Mouse (Mus musculus): ENCODE data around the gene Lrrn2.

The Lrrn2 gene

DNA sequence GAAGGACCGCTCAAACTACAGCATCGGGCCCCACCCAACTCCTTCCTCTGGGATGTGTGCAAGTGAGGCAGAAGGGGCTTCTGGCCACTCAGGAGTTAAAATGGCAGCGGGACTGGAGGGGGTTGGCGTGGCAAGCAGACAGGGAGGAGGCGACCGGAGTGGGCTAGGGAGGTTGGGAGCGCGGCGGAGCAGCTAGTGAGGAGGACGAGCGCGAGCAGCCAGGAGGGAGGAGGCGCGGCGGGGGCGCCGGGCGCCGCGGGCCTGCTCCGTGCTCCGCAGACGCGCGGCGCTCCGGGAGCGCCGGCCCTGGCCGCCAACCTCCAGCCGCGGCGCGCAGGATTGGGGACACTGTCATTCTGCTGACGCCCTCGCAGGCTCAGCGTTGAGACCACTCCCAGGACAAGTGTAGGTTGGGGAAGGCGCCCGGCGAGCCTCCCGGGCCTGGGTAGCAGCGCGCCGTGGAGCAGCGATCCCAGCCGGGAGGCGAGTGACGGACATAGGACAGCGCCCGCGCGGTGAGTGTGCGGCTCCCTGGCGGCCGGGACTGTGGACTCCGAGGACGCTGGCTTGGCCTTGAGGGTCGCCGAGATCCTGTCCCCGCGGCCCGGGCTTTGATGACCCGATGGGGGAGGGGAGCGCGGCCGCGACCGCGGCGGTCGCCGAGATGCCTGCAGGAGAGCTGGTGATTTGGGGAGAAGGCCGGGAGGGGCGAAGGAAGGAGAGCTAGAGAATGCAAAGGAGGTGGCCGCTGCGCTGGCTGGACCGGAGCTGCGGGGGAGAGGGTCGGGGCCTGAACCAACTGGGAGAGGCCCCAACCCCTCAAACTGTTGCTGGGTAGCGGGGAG, at the start of gene Lrrn2:
Gene Lrrn2 (plus strand): TSS at position 113 of the 845 bp plus-strand sequence.
- in situ Hi-C loops (cut with MboI) = no loop called here

DNA sequence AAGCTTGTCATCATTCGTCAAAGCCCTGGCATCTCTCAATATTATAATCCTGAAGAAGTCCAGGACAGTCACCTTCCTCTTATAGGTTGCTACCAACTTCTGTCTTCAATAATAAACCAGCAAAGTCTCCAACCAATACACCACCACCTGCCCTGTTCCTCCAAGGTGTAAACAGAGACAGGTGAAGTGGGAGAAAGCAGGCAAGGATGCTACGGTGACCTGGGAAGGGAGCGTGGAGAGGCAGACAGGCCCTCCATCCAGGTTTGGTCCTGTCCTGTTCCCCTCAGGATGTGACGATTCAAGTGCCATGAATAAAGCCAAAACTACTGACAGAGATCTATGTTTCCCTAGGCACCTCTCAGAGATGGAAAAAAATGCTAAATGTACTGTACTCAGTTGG, 48.1 kb upstream of the Lrrn2 start:
- in situ Hi-C loops (cut with MboI) = no loop called here

DNA sequence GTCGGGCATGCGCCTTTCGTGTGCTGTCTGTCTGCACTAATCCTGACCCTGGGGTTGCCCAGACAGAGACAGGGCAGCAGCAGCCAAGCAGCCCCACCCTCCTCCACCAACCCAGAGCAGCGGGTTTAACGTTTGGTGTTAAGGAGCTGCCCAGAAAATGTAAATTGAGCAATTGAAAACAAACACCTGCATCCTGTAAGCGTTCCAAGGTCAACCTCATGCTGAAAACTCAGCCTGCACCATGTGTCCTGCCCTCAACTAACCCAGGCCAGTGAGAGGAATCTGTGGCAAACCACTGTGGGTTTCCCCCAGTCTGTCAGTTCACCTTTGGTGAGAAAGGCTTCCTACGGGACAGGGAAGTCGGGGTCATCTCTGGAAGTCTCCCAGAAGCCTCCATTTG, 46.0 kb upstream of the Lrrn2 start:
- in situ Hi-C loops (cut with MboI) = no loop called here

DNA sequence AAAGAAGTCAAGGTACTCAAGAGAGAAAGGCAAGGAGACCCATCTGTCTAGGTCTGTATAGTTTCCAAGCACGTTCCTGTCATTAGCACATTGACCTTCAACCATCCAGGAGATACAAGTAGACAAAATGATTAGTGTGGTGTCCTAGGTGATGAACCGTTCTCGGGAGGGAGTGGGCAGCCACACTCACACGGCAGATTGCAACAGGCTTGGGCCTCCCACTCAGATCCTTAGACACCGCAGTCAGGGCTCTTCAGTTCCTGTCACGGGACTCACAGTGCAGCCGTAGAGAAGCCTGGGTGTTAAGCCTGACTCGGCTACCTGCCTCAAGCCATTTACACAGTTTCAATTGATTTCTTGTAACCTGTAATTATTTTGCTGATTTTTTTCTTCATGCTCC, 43.2 kb upstream of the Lrrn2 start:
- in situ Hi-C loops (cut with MboI) = no loop called here

DNA sequence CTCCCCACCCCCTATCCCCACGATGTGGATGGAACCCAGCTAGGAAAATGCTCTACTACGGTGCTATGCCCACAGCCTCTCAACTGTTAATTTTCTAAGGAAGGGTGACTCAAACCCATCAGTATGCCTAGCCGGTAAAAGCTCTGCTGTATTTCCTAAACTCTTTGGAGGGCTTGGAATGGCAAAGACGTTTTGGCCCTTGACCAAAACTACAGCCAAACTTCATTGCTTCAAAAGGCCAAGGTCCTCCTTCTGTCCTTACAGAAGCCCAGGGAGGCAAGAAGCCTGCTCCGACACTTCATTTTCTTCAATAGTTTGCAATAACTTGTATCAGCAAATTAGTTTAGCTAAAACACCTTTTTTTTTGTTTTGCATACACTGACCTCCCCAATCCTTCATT, 42.4 kb upstream of the Lrrn2 start:
- in situ Hi-C loops (cut with MboI) = no loop called here

DNA sequence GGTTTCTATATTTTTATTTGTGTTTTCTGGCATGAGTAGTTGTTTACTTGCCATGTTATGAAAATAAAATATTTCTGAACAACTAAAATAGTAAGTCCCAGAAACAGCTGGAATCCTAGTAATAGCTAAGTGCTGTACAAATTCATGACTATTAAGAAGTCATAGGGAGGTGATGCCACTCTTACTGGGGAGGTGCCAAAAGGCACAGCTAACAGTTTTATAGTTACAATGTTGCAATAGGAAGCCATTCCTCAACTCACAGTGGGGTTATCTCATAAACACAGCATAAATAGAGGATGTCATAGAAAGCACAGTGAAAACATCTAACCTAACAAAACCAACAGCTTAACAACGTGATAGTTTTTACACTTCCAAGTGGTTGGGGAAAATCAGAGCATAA, 41.7 kb upstream of the Lrrn2 start:
- in situ Hi-C loops (cut with MboI) = no loop called here

DNA sequence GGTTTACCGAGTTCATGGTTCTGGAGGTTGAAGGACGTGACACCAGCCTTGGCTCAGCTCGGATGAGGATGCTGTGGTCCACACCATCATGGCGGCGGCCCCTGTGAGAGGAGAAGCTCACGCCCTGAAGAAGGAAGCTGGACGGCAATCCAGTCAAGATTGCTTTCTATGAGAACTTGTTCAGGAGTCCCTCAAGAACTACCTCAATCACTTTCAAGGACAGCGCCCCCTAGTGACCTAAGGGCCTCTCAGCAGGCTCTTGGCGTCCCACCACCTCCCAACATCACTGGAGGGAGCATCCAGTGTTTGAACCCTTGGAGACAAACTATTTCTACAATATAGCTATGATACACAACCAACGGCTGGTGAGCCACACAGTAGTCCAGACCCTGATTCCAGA, 36.5 kb upstream of the Lrrn2 start:
- in situ Hi-C loops (cut with MboI) = no loop called here

DNA sequence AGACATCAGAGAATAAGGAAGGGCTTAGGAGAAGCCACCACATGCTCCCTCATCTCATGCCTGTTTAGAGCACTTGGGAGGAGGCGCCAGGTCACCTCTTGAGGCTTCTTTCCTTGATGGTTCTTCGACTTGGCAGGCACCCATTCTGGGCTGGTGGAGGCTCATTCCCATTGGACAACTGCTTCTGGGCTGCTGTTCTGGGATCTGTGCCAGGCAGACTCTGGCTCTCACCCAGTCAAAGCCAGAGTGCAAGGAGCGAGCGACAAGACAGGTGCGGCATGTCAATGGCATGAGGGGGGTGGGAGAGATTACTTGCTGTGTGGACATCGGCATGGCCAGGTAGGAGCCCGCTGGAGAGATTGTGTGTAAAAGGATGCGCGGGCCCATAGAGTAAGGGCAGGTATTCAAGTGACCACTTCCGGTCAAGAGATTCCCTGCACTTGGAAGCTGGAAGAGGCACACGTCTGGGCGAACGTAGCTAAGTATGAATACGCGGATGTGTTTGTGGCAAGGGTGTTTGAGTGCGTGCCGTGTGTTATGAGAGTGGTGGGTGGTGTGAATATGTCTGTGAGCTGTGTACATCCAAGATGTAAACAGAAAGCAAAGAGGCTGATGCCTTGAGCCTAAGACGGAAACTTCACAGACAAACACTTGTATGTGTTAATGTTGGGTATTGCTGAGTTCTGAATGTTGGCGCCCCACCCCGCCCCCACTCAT, 35.8 kb upstream of the Lrrn2 start:
- in situ Hi-C loops (cut with MboI) = no loop called here

DNA sequence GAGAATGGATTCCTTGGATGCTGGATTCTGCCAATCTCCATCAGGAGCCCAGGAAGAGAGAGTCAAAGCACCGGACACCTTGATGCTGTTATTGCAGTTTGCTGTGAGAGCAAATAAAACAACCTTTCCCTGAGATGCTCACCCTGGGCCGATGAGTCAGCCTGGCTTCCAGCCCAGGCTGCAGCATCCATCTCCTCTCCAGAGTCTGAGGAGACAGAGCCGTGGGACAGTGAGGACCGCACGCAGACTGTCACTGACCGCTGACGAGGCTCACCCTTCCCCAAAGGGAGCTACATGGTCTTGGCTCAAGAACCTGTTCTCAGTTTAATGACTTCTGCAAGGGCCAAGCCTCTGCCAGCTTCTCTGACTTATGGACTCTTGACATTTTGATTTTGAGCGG, 34.3 kb upstream of the Lrrn2 start:
- in situ Hi-C loops (cut with MboI) = no loop called here

DNA sequence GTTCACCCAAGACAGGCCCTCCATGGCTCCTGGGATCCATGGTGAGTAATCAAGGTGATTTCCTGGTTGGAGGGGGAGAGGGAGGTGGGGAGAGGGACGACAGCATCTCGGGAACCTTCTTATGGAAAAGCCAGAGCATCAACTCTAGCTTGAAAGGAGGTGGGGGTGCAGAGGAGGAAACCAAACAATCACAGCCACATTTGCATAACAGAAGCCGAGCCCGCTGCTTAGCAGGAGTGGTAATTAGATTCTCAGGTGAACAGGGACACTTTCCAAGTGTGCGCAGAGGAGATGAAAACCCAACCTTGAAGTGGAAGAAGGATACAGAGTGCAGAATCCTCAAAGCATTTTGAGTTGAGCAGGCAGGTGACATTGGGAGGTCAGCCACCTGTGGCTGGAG, 29.3 kb upstream of the Lrrn2 start:
- in situ Hi-C loops (cut with MboI) = no loop called here

DNA sequence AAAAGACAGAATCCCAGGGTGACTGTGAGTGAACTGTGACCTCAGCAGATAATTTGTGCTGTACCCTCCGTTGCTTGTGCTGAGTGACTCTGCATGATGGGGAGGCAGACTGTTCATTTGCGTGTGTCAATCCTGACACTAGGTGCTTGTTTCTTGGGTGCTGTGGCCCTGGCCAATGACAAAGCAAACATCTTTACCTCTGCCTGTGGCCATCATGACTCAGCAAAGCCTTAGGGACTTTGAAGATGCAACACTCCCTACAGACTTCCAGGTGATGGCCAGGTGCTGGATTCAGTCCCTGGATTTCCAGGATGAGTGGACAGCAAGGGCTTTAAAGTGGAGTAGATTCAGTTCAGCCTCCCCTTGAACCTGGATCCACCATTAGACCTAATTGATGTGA, 28.8 kb upstream of the Lrrn2 start:
- in situ Hi-C loops (cut with MboI) = no loop called here

DNA sequence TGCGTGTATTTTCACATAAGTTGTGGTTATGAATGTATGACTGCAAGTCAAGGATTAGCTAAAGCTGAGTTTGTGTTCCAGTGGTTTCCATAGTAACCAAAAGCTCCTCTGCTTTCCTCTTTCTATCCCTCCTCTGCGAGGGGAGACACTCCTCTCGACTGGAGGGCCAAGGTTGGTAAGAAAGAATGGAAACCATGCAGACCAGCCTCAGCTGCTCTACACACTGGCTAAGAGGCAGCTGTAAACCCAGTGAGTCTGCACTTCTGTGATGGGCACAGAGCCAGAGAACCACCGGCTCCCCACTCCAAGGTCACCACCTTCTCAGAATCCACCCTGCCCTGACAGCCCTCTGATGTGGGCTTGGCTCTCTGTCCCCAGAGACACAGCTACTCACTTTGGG, 28.3 kb upstream of the Lrrn2 start:
- in situ Hi-C loops (cut with MboI) = no loop called here

DNA sequence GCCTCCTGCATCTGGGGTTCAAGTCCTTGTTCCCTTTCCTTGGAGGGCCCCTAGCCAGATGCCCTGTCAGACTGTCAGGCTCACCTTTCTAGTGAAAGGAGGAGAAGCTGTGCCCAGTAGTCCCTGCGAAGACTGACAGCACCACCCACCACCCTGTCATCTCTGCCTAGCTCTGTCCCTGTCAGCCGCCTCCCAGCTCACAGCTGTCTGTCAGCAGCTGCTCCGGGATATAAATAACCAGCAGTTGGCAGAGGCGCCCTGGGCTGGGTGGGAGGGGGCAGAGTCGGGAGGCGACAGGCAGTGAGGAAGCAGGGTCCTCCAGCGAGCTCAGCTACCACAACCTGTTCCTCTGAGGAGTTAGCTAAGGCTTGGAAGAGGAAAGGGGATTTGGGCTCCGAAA, 26.8 kb upstream of the Lrrn2 start:
- in situ Hi-C loops (cut with MboI) = no loop called here

DNA sequence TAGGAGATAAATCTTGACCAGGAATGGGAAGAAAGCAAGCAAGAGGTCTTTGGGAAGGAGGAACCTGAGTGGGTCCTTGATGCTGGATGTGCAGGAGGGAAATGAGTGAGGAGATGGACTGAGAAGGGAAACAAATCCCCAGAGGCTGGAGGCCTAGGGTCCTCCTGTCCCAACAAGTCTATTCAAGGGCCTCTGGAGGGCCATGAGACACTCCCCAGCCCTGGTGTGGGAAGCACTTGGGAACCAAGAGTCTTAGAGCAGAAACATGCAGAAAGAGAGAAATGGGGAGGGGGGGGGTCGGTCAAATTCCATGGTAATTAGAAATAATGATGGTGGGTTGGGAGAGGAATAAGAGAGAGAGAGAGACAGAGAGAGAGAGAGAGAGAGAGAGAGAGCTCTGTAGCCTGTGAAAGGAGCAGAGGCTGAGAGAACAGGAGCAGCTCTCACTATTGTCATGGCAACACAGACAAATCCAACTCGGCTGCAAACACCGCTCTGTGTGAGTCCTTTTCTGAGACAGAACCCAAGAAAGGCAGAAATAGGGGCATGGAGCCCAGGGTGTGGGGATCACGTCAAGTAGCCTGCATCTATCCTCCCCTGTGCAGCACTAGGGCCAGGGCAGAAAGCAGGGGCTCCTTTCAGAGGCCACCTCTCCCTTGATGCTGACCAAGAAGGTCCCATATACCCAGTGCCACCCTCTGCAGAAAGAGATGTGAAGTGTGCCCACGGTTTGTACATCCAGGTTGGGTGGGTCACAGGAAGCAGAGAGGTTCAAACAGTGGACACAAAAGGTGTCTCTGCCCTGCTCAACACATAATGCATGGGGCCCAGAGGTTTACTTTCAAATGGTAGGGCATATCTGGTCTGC, 21.3 kb upstream of the Lrrn2 start:
- in situ Hi-C loops (cut with MboI) = no loop called here

DNA sequence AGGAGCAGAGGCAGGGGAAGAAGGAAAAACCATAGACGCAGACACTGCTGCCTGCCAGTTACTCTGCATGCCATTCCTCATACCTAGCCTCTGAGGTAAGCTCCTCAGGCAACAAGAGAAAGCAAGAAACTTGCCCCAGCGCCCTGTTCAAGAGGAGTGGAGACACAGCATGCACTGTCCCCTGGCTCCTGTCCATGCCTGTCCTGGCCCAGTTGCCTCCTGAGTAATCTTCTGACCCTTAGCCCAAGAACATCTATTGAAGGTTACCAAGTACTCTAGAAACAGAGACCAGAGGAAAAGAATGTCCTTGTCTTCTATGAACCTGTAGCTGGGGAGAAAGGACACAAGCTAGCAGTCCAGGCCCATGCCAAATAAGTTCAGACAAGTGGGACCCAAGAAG, 15.9 kb upstream of the Lrrn2 start:
- in situ Hi-C loops (cut with MboI) = no loop called here

DNA sequence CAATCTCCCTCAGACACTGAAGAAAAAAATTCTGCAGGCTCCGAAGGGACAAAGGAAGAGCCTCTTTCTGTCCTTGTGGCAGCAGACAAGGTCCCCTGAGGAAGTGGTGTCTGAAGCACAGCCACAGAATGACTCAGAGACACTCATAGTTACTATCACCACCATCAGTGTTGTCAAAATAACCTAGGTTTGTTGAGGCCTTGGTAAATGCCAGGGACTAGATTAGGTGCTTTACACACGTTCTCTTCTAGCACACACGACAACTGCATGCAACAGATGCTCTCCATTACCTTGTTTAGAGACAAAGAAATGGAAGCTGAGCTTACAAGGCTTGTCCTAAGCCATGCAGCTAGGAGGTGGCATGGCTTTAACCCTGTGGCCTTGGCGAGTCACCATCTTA, 14.5 kb upstream of the Lrrn2 start:
- in situ Hi-C loops (cut with MboI) = no loop called here

DNA sequence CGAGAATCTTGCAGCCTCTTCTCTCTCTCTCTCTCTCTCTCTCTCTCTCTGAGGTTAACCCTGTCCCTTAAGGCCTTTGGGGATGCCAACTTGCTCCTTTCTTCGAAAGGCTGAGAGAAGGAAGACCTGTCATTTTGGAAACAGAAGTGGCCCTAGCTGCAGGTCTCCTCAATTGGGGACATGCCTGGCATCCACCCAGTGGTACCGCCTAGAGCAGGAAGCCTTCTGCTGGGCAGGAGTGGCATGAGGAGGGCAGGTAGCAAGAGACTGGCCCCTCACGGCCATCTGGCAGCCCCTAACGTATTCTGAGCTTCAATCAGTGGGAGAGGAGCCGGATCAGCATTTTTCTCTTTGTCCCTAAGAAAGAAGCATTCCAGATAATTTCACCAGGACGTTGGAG, 9.7 kb upstream of the Lrrn2 start:
- in situ Hi-C loops (cut with MboI) = no loop called here

DNA sequence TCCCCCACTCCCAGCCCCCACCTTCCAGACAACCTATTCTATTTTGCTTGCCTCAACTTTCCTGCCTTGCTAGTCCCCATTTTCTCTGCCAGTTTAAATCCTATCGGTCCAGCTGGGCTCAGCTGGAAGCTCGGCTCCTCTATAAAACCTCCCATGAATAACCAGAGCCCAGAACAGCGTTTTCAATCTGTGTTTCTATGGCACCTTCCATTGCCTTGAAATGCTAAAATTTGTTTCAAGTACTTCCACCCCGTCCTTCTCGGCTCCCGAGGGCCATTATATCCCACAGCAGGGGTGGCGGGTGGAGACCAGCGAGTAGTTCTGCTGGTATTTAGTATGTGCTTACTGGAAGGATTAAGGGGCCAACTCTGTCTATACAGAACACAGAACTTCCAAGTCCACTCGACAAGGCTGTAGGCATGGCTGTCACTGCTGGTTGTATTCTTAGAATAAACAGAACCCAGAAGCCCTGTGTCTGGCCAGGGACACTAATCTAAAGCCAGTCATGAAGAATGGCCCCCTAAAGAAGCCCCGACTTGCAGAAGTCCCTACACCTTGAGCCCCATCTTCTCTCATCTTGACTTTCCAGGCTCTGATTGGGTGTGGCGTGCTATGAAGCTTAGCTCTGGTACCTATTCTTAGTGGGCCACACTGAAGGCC, 992 bp upstream of the Lrrn2 start:
- in situ Hi-C loops (cut with MboI) = no loop called here

DNA sequence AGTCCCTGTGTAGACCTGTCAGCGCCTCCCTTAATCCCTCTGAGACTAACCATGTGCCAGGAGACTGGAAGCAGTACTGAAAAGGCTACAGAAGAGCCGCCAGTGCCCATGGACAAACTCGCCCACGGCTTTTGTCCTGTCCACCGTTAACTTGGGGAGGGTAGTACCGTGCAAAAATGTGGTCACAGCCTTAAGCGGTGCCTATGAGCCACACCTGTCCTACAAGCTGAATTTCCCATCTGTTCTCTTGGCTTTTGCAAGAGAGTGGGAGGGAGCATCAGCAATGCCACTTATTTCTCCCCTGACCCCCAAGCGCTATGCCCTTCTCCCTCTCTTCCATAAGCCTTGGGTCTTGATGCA, 292 bp upstream of the Lrrn2 start:
- in situ Hi-C loops (cut with MboI) = no loop called here

DNA sequence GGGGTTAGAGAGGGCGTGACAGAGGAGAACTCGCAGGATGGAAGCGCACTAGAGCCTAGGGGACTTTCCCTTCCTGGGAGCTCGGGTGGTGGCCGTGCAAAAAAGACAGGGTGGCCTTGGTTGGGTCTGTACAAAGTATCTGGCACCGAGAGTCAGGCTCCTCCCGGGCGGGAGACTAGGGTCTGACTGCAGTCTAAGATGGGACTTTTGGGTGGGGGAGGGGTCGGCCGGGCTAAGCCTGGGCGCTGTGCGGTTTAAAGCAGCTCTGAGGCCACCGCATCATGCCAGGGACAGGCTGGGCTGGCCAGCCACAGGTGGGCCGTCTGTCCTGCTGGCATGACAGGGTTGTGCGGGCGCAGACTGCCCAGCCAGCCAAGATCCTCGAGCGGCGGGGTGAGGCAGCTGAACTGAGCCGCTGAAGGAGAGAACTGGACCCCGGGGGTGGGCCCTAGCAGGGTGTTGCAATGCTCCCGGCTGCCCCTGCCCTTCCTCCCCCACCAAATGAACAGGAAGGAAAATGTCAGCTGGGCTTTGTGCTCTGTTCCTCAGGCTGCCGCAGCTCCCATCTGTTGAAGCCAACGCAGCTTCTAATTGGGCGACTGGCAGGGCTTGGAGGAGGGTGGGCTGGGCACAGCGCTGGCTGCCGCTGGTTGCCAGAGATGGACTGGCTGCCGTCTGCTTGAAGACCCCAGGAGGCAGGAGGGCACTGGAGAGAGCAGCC, 1.1 kb downstream of the Lrrn2 start:
- in situ Hi-C loops (cut with MboI) = no loop called here

DNA sequence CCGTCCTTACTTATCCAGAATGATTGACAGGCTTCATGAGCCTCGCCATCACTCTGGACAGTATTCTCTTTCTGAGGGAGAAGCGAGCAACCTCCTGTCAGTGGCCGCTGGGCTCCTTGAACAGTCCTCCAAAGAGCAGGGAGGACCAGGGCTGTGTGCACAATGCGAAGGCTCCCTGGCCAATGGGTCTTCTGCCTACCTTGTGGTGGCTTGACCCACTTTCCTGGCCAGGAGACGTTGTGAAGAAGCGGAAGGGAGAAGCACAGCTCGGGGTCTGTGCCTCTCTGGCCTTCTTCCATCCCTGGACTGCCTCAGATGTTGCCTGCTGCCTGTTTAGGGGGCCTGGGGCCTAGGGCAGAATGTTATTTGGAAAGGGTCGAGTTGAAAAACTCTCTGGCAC, 1.8 kb downstream of the Lrrn2 start:
- in situ Hi-C loops (cut with MboI) = no loop called here

DNA sequence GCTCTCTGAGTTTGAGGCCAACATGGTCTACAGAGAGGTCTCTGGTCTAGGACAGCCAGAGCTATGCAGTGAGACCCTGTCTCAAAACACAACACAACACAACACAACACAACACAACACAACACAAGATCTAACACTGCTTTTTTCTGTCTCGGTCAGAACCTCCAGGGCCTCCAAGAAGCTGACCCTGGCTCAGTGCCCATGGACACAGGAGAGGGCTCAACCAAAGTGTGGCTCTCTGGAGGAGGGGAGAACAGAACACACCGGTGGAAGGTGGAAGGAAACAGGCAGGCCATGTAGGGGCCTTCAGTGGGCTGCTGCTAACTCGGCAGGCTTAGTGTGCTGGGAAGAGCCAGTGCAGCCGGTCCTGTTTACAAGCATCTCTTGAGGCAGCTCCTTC, 5.6 kb downstream of the Lrrn2 start:
- in situ Hi-C loops (cut with MboI) = no loop called here
